Mouse (Mus musculus) C2C12 (cell line): Measurements from ENCODE around the gene Chrne.

Experiments used
- CTCF ChIP-seq: IDR thresholded peaks from one replicate; pipeline ENCODE4 v1.5.1; 2011; ENCODE audit not compliant: control insufficient read depth, insufficient read depth, insufficient read length
- MYOG ChIP-seq: IDR thresholded peaks from one replicate; pipeline ENCODE4 v1.6.1; 2011; ENCODE audit not compliant: control insufficient read depth, insufficient read length; ENCODE audit errors: extremely low read depth

DNA sequence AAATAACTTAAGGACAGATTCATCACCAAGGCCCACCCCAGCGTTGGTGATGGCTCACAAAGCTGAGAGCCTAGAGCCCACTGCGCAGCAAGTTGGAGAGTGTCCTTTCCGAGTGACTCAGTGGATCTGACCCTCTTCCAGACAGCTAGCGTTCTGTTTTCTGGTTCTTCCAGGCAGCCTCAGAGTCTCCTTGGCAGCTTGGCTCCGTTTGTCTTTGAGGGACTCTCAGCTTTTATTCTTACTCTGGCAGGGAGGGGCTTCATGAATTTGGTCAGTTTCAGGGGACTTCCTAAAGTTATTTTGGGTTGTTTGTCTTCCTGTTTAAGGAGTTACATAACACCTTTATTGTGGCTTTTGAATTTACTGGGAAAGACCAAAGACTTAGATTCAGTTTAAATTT is 32.1 kb downstream of the Chrne start:
- no peak for TF ChIP-seq CTCF
- no peak for TF ChIP-seq MYOG
